Mouse (Mus musculus) neural tube, embryonic 14.5 days (tissue): Measurements from ENCODE around the gene Fcna. TPM values are rescaled to one million over a fixed set of nuclear protein-coding genes. Genes with fewer than 3 reads are reported as not detected.

Source experiments
- ATAC-seq: fragments of 200-750 bp; cut with Nextera tagmentation; 2 replicates; pipeline ENCODE4 v1.8.0; 2017; ENCODE audit warnings: low read depth, mild to moderate bottlenecking, moderate TSS enrichment, moderate library complexity
- H3K27ac ChIP-seq: fragments of 300-500 bp; sonication (generic); 2 replicates; pipeline ENCODE4 v1.5.1; 2014; ENCODE audit warnings: low read depth, mild to moderate bottlenecking, control low read depth, low read length, moderate library complexity, mixed read lengths
- H3K27me3 ChIP-seq: fragments of 300-500 bp; sonication (generic); 2 replicates; pipeline ENCODE4 v1.6.1; 2014; ENCODE audit warnings: low read length; ENCODE audit not compliant: control insufficient read depth, insufficient read depth
- H3K36me3 ChIP-seq: fragments of 300-500 bp; sonication (generic); 2 replicates; pipeline ENCODE4 v1.6.1; 2014; ENCODE audit warnings: low read length, mixed read lengths; ENCODE audit not compliant: control insufficient read depth, insufficient read depth
- H3K4me1 ChIP-seq: fragments of 300-500 bp; sonication (generic); 2 replicates; pipeline ENCODE4 v1.6.1; 2014; ENCODE audit warnings: low read length; ENCODE audit not compliant: control insufficient read depth, insufficient read depth
- H3K4me2 ChIP-seq: fragments of 300-500 bp; sonication (generic); 2 replicates; pipeline ENCODE4 v1.6.1; 2014; ENCODE audit warnings: mild to moderate bottlenecking, low read depth, low read length, control low read depth
- H3K4me3 ChIP-seq: fragments of 300-500 bp; sonication (generic); 2 replicates; pipeline ENCODE4 v1.5.1; 2014; ENCODE audit warnings: low read depth, low read length, control low read depth, mixed read lengths
- H3K9ac ChIP-seq: fragments of 300-500 bp; sonication (generic); replicated peaks from 2 replicates; pipeline ENCODE4 v1.6.1; 2014; ENCODE audit warnings: low read depth, mild to moderate bottlenecking, control low read depth, low read length, mixed read lengths
- H3K9me3 ChIP-seq: fragments of 300-500 bp; sonication (generic); 2 replicates; pipeline ENCODE4 v1.6.1; 2016; ENCODE audit warnings: low read length; ENCODE audit not compliant: control insufficient read depth
- WGBS: fragments of 180-500 bp; shearing (Covaris S2); extraction: QIAGEN DNeasy Blood & Tissue Kit; methylation state at CpG from one replicate; pipeline ENCODE4 v1.1.7; 2014; 5-methylcytosine and 5-hydroxymethylcytosine counted together
- polyA plus RNA-seq: library from polyadenylated mRNA; unstranded; fragments of >200 nt; fragmentation: Nextera tagmentation; extraction: Ambion mirVana; gene quantifications from 2 replicates; pipeline ENCODE4 v1.2.1, GENCODE M21; 2014

Gene Fcna
- polyA plus RNA-seq, 1 experiment from 2014 or later: 0.63 TPM

DNA sequence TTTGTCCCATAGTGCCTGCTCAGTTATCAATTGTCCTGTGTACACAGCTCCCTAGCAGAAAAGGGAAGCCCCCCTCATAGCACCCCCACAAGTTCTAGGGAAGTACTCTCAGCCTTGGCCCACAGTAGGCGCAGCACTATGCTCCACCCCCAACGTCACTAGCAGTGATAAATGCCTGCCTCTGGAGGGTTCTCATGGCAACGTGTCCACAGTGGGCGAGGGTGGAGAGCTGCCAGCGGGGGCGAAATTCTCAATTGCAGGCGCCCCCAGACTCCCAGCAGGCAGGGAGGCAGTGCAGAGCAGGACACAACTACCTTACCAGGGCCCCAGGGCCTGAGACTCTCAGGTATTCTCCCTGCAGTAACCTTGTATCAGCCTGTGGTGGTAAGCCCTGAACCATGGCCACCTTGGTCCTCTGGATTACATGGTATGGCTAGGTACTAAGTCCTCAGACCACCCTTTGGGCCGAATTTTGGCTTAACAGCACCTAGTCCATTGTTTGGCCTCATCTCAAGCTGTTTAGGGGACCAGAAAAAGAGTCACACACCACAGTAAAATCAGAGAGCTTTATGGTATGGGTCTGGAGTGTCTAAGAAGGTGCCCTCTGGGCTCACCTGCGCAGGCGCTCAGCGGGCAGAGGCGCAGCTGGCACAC is 45.2 kb downstream of the Fcna start:
- H3K36me3 ChIP-seq: peaks cover 10% of the 10 kb centered on the region; the same call in 1 of the 2 replicates
- H3K9ac ChIP-seq: no peak overlapping the region
- peak; percentile 42 for ATAC-seq
- peaks cover 38% of the 10 kb centered on the region for H3K4me1 ChIP-seq
- H3K27ac ChIP-seq: peak overlapping the region; percentile 62
- no peak overlapping the region for H3K4me3 ChIP-seq
- peaks cover 30% of the 10 kb centered on the region for H3K27me3 ChIP-seq
- H3K9me3 ChIP-seq: no peaks in the 10 kb centered on the region
- 27% methylated on average over 12 of the region's 12 CpGs for WGBS
- H3K4me2 ChIP-seq: no peak overlapping the region; the same call in 1 of the 2 replicates

DNA sequence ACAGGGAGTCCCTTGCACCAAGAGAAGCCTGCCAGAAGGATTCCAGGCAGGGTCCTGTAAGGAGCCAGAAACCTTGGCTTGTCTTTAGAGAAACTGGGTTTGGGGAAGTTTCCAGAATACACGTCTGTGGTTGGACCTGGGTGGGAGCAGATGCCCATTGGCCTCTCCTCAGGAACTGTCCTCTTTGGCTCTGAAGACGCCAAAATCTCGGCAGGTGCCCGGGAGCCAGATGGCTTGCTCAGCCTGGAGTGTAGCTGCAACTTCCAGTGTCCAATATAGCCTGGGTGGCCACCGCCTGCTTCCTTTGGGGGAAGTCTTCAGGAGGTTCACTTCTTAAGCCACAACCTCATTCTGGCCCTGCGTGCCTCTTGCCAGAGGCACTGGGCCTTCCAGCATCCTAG is 45.9 kb downstream of the Fcna start:
- Histone ChIP-seq H3K4me3 (no peak overlapping the region), H3K4me1 (peaks cover 43% of the 10 kb centered on the region), H3K9me3 (no peaks in the 10 kb centered on the region), H3K4me2 (peak overlapping the region; percentile 66; the same call in 1 of the 2 replicates), H3K36me3 (peaks cover 10% of the 10 kb centered on the region; the same call in 1 of the 2 replicates), H3K27me3 (peaks cover 37% of the 10 kb centered on the region), H3K27ac (peak overlapping the region; percentile 39; the same call in 1 of the 2 replicates), H3K9ac (no peak overlapping the region; the same call in 1 of the 2 replicates)
- 37% methylated on average over 6 of the region's 6 CpGs for WGBS
- ATAC-seq: no peak; the same call in 1 of the 2 replicates

- peak; percentile 76 for ATAC-seq
- Histone ChIP-seq H3K27ac (peak within 1 kb of the TSS; percentile 62), H3K36me3 (peaks cover 10% of the 10 kb centered on the region; the same call in 1 of the 2 replicates), H3K4me1 (peaks cover 43% of the 10 kb centered on the region), H3K4me2 (peak within 1 kb of the TSS; percentile 66), H3K27me3 (peaks cover 41% of the 10 kb centered on the region), H3K9ac (peak within 1 kb of the TSS; percentile 56), H3K4me3 (peak within 1 kb of the TSS; percentile 51), H3K9me3 (no peaks in the 10 kb centered on the region)
- WGBS: 6% methylated on average over 19 of the region's 19 CpGs
Measured at GRCm38 (mm10) chr2:25581294-25581864, 46.5 kb downstream of the Fcna start, which contains the start of gene Ajm1. TSS of gene Ajm1 (minus strand) at chr2:25581757.

- H3K9ac ChIP-seq: peak overlapping the region; percentile 56; the same call in 1 of the 2 replicates
- peak overlapping the region; percentile 51 for H3K4me3 ChIP-seq
- no peaks in the 10 kb centered on the region for H3K9me3 ChIP-seq
- H3K4me1 ChIP-seq: peaks cover 45% of the 10 kb centered on the region
- H3K27ac ChIP-seq: no peak overlapping the region
- 46% methylated on average over 6 of the region's 6 CpGs for WGBS
- peaks cover 41% of the 10 kb centered on the region for H3K27me3 ChIP-seq
- H3K4me2 ChIP-seq: peak overlapping the region; percentile 66
- H3K36me3 ChIP-seq: peaks cover 10% of the 10 kb centered on the region; the same call in 1 of the 2 replicates
- ATAC-seq: no peak
Measured at GRCm38 (mm10) chr2:25580621-25581101, 47.2 kb downstream of the Fcna start.

- H3K4me2 ChIP-seq: peak overlapping the region; percentile 23
- no peak overlapping the region for H3K27ac ChIP-seq
- 6% methylated on average over 27 of the region's 27 CpGs for WGBS
- ATAC-seq: no peak
- H3K4me3 ChIP-seq: peak overlapping the region; percentile 7; the same call in 1 of the 2 replicates
- H3K27me3 ChIP-seq: peaks cover 41% of the 10 kb centered on the region
- H3K36me3 ChIP-seq: peaks cover 7% of the 10 kb centered on the region; the same call in 1 of the 2 replicates
- no peak overlapping the region for H3K9ac ChIP-seq
- peaks cover 50% of the 10 kb centered on the region for H3K4me1 ChIP-seq
- H3K9me3 ChIP-seq: no peaks in the 10 kb centered on the region
Measured at GRCm38 (mm10) chr2:25579737-25580460, 47.9 kb downstream of the Fcna start.

DNA sequence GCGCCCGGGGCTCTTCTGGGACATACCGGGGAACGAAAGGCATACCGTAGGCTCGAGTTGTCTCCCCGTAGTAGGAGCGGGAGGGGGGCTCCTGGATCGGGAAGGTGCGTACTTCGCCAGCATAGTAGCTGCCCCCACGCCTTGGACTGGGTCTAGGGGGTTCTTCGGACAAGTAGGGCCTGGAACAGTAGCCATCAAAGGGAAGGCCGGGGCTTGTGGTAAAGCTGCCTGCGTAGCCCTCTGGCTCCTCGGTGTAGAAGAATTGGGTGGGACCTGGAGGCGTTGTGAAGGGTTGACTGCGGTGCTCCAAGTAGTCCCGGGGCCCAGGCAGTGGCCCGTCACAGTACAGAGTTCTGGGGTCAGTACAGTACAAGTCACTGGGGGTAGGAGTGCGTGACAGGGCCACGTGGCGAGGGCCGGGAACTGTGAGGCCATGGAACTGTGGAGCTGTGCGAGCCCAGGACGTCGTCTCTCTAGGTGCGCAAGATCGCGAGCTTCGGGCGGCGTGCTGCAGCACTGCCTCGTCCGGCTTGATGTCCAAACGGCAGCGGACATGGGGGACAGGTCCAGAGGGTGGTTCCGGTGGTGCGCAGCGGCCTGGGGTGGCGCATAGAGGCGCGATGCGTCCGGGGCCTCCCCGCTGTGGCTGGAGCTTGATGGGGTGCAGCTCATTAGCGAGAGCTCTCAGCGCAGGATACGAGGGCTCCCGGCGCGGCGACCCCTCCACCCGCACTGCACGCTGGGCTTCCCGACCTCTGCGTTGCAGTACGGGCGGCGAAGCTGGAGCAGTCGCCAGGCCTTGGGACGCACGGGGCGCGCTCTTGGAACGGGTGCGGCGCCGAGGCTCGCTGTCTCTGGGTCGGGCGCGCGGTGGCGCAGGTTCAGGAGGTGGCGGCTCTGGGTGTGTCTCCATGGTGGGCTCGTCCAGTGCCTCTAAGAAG is 48.8 kb downstream of the Fcna start:
- H3K27ac ChIP-seq: no peak overlapping the region
- no peak overlapping the region for H3K9ac ChIP-seq
- H3K4me1 ChIP-seq: peaks cover 50% of the 10 kb centered on the region
- peaks cover 5% of the 10 kb centered on the region; the same call in 1 of the 2 replicates for H3K36me3 ChIP-seq
- ATAC-seq: no peak
- H3K27me3 ChIP-seq: peaks cover 41% of the 10 kb centered on the region
- peak overlapping the region; percentile 23 for H3K4me2 ChIP-seq
- no peaks in the 10 kb centered on the region for H3K9me3 ChIP-seq
- peak overlapping the region; percentile 7; the same call in 1 of the 2 replicates for H3K4me3 ChIP-seq
- 6% methylated on average over 76 of the region's 77 CpGs for WGBS

GRCm38 (mm10) chr2:25577951-25578795 is 49.7 kb downstream of the Fcna start:
- Histone ChIP-seq H3K4me1 (peaks cover 55% of the 10 kb centered on the region), H3K36me3 (peaks cover 3% of the 10 kb centered on the region; the same call in 1 of the 2 replicates), H3K27me3 (peaks cover 41% of the 10 kb centered on the region), H3K27ac (no peak overlapping the region), H3K4me3 (peak overlapping the region; percentile 16; the same call in 1 of the 2 replicates), H3K4me2 (peak overlapping the region; percentile 27), H3K9me3 (no peaks in the 10 kb centered on the region), H3K9ac (no peak overlapping the region)
- no peak for ATAC-seq
- WGBS: 8% methylated on average over 74 of the region's 75 CpGs
